Mouse (Mus musculus): ENCODE results near the gene Tmem119. TPM values are rescaled to one million over a fixed set of nuclear protein-coding genes. Genes with fewer than 3 reads are reported as not detected.

The Tmem119 gene
- total and polyA plus RNA-seq, 2 experiments from 2014 or later: 12.4 to 28.4 TPM

GRCm38 (mm10) chr5:113772450-113772895, 27.8 kb downstream of the Tmem119 start, which contains the start of the genes Sart3 and Iscu:
TSS of gene Sart3 (minus strand) at chr5:113772510.
TSS of gene Iscu (plus strand) at chr5:113772748.
- ATAC-seq (ENCODE audit: insufficient read depth, low read depth) (peak; percentile 91), DNase-seq (ENCODE audit: low spot score) (peak; percentile 92)
- Histone ChIP-seq H3K27ac (ENCODE audit: low read depth) (peak within 1 kb of the TSS; percentile 97), H3K4me2 (ENCODE audit: low read depth, low read length) (peak within 1 kb of the TSS; percentile 97), H3K27me3 (ENCODE audit: control insufficient read depth, insufficient read depth, low read length) (no peaks in the 10 kb centered on the region), H3K9me3 (replicated peaks; ENCODE audit: control insufficient read depth, low read length) (no peaks in the 10 kb centered on the region), H3K4me1 (ENCODE audit: control insufficient read depth, insufficient read depth) (peaks cover 14% of the 10 kb centered on the region), H3K36me3 (replicated peaks; ENCODE audit: control insufficient read depth, insufficient read depth, low read length) (peaks cover 38% of the 10 kb centered on the region), H3K9ac (replicated peaks; ENCODE audit: low read depth, low read length) (peak within 1 kb of the TSS; percentile 72), H3K4me3 (ENCODE audit: low read depth, low read length) (peak within 1 kb of the TSS; percentile 79)
- WGBS: under 1% methylated on average over 49 of the region's 49 CpGs
- TF ChIP-seq CTCF (IDR thresholded peaks at IDR 0.05; ENCODE audit: low read depth) (no peak), EP300 (IDR thresholded peaks at IDR 0.05; ENCODE audit: low read depth) (no peak)

GRCm38 (mm10) chr5:113771213-113772162, 28.8 kb downstream of the Tmem119 start:
- Histone ChIP-seq H3K9me3 (replicated peaks; ENCODE audit: control insufficient read depth, low read length) (no peaks in the 10 kb centered on the region), H3K4me2 (ENCODE audit: low read depth, low read length) (peak overlapping the region; percentile 97), H3K27me3 (ENCODE audit: control insufficient read depth, insufficient read depth, low read length) (no peaks in the 10 kb centered on the region), H3K9ac (replicated peaks; ENCODE audit: low read depth, low read length) (peak overlapping the region; percentile 72), H3K36me3 (replicated peaks; ENCODE audit: control insufficient read depth, insufficient read depth, low read length) (peaks cover 39% of the 10 kb centered on the region), H3K27ac (ENCODE audit: low read depth) (peak overlapping the region; percentile 97), H3K4me3 (ENCODE audit: low read depth, low read length) (peak overlapping the region; percentile 79), H3K4me1 (ENCODE audit: control insufficient read depth, insufficient read depth) (peaks cover 14% of the 10 kb centered on the region)
- under 1% methylated on average over 94 of the region's 97 CpGs for WGBS
- peak; percentile 98 for TF ChIP-seq EP300 (IDR thresholded peaks at IDR 0.05; ENCODE audit: low read depth)
- TF ChIP-seq CTCF (IDR thresholded peaks at IDR 0.05; ENCODE audit: low read depth): no peak
- ATAC-seq (ENCODE audit: insufficient read depth, low read depth): peak; percentile 79
- DNase-seq (ENCODE audit: low spot score): peak; percentile 94

DNA sequence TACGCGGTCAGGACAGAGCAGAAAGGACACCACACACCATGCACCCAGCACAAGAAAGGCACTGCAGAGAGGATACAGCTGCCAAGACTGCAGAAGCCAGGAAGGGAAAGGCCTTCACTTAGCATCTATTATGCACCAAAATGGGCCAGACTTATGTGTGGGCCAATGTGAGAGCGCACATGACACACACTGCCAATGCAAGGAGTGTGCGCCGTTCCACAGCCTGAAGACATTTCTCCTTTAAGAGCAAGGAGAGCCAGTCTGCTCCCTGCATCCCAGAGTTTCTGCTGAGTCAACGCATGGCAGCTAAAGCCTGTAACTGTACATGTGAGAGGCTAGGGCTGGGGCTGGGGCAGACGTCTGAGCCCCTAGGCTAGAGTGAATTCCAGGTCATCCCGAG, 31.5 kb downstream of the Tmem119 start:
- no peaks in the 10 kb centered on the region for H3K27me3 ChIP-seq (ENCODE audit: control insufficient read depth, insufficient read depth, low read length)
- H3K4me1 ChIP-seq (ENCODE audit: control insufficient read depth, insufficient read depth): peaks cover 14% of the 10 kb centered on the region
- DNase-seq (ENCODE audit: low spot score) (no peak), ATAC-seq (ENCODE audit: insufficient read depth, low read depth) (no peak)
- TF ChIP-seq EP300 (IDR thresholded peaks at IDR 0.05; ENCODE audit: low read depth) (no peak), CTCF (IDR thresholded peaks at IDR 0.05; ENCODE audit: low read depth) (no peak)
- no peak overlapping the region for H3K27ac ChIP-seq (ENCODE audit: low read depth)
- 89% methylated on average over 8 of the region's 8 CpGs for WGBS
- H3K9ac ChIP-seq (replicated peaks; ENCODE audit: low read depth, low read length): no peak overlapping the region
- no peak overlapping the region for H3K4me2 ChIP-seq (ENCODE audit: low read depth, low read length)
- H3K4me3 ChIP-seq (ENCODE audit: low read depth, low read length): no peak overlapping the region
- peaks cover 29% of the 10 kb centered on the region; the same call in 1 of the 2 replicates for H3K36me3 ChIP-seq (replicated peaks; ENCODE audit: control insufficient read depth, insufficient read depth, low read length)
- H3K9me3 ChIP-seq (replicated peaks; ENCODE audit: control insufficient read depth, low read length): no peaks in the 10 kb centered on the region

GRCm38 (mm10) chr5:113765641-113766526, 34.4 kb downstream of the Tmem119 start:
- ATAC-seq (ENCODE audit: insufficient read depth, low read depth): no peak
- no peaks in the 10 kb centered on the region for H3K27me3 ChIP-seq (ENCODE audit: control insufficient read depth, insufficient read depth, low read length)

GRCm38 (mm10) chr5:113764426-113764825, 35.9 kb downstream of the Tmem119 start:
- Histone ChIP-seq H3K36me3 (replicated peaks; ENCODE audit: control insufficient read depth, insufficient read depth, low read length) (peaks cover 71% of the 10 kb centered on the region), H3K4me1 (ENCODE audit: control insufficient read depth, insufficient read depth) (no peaks in the 10 kb centered on the region), H3K27ac (ENCODE audit: low read depth) (no peak overlapping the region), H3K9ac (replicated peaks; ENCODE audit: low read depth, low read length) (no peak overlapping the region), H3K4me2 (ENCODE audit: low read depth, low read length) (no peak overlapping the region), H3K4me3 (ENCODE audit: low read depth, low read length) (no peak overlapping the region), H3K9me3 (replicated peaks; ENCODE audit: control insufficient read depth, low read length) (no peaks in the 10 kb centered on the region), H3K27me3 (ENCODE audit: control insufficient read depth, insufficient read depth, low read length) (no peaks in the 10 kb centered on the region)
- DNase-seq (ENCODE audit: low spot score) (no peak), ATAC-seq (ENCODE audit: insufficient read depth, low read depth) (no peak)
- 87% methylated on average over 7 of the region's 7 CpGs for WGBS
- TF ChIP-seq CTCF (IDR thresholded peaks at IDR 0.05; ENCODE audit: low read depth) (no peak), EP300 (IDR thresholded peaks at IDR 0.05; ENCODE audit: low read depth) (no peak)

More at GRCm38 (mm10) chr5:113765641-113766526, 34.4 kb downstream of the Tmem119 start:
- no peak overlapping the region for H3K9ac ChIP-seq (replicated peaks; ENCODE audit: low read depth, low read length)
- no peaks in the 10 kb centered on the region for H3K9me3 ChIP-seq (replicated peaks; ENCODE audit: control insufficient read depth, low read length)
- H3K4me1 ChIP-seq (ENCODE audit: control insufficient read depth, insufficient read depth): peaks cover 8% of the 10 kb centered on the region
- no peak for DNase-seq (ENCODE audit: low spot score)
- peaks cover 57% of the 10 kb centered on the region for H3K36me3 ChIP-seq (replicated peaks; ENCODE audit: control insufficient read depth, insufficient read depth, low read length)
- H3K27ac ChIP-seq (ENCODE audit: low read depth): 0 out of 2 replicates have a peak overlapping the region, but pooled peaks have one; percentile 11
- 77% methylated on average over 13 of the region's 13 CpGs for WGBS
- no peak overlapping the region for H3K4me2 ChIP-seq (ENCODE audit: low read depth, low read length)
- H3K4me3 ChIP-seq (ENCODE audit: low read depth, low read length): no peak overlapping the region
- TF ChIP-seq CTCF (IDR thresholded peaks at IDR 0.05; ENCODE audit: low read depth): no peak
- TF ChIP-seq EP300 (IDR thresholded peaks at IDR 0.05; ENCODE audit: low read depth): no peak
